Mouse (Mus musculus): ENCODE data around the gene Clec4g. TPM values are rescaled to one million over a fixed set of nuclear protein-coding genes. Genes with fewer than 3 reads are reported as not detected.
"Not testable (repeated sequence)": the region's sequence is repeated elsewhere in the genome, so short reads cannot be mapped to it uniquely, and the experiment has no call there.

Clec4g gene
- polyA plus RNA-seq (2012; ENCODE audit: insufficient read depth, low replicate concordance) = 1.2 and 11.6 TPM in 2 replicates

DNA sequence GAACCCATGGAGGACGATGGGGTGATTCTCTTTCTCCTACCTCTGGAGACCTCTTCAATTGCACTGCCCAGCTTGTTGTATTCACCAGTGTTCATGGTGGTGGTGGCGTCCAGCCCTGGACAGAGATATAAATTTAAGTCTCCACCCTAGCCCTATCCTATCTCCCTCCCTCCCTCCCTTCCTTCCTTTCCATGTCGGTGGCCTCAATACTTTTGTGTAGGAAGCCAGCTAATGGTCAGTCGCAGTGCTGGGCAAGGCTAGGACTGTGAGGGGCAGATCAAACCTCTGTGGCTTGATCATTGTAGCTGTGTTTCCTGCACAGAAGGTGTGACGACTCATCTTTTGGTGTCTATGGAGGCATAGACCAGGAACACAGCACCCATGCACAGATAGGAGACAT is at the start of gene Clec4g:
Gene Clec4g (minus strand): TSS at position 101 of the 400 bp plus-strand sequence.
- TF ChIP-seq FLI1 (IDR thresholded peaks at IDR 0.05; ENCODE audit: low read length) (no peak), GATA1 (IDR thresholded peaks at IDR 0.05; ENCODE audit: borderline replicate concordance, low read length) (no peak)
- Histone ChIP-seq H3K27me3 (replicated peaks) (peaks cover 5% of the 10 kb centered on the region), H3K9me3 (no peaks in the 10 kb centered on the region), H3K4me1 (peaks cover 47% of the 10 kb centered on the region), H3K36me3 (replicated peaks; ENCODE audit: low read length) (no peaks in the 10 kb centered on the region), H3K4me3 (replicated peaks) (peak within 1 kb of the TSS; percentile 72)

DNA sequence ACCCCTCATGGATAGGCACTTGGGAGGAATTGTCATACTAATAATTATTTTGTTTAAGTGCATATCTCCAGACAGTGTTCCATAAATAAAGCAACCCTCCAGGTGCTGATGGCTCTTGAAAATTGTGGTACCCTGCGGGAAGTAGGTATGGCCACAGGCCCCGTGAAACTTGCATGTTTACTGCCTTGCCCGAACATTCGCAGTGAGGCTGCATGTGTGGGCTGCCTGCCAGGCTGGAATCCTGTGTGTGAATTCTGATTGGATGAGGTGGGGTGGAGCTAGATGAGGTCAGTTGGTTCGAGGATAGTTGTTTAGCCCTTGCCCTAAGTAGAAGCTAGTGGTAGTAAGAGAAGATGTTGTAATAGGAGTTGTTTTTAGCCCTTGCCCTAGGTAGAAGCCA is 48.2 kb upstream of the Clec4g start:
- peaks cover 13% of the 10 kb centered on the region for H3K9me3 ChIP-seq
- not testable (repeated sequence) for H3K36me3 ChIP-seq (replicated peaks; ENCODE audit: low read length); H3K4me3 ChIP-seq (replicated peaks); H3K27me3 ChIP-seq (replicated peaks); H3K4me1 ChIP-seq

DNA sequence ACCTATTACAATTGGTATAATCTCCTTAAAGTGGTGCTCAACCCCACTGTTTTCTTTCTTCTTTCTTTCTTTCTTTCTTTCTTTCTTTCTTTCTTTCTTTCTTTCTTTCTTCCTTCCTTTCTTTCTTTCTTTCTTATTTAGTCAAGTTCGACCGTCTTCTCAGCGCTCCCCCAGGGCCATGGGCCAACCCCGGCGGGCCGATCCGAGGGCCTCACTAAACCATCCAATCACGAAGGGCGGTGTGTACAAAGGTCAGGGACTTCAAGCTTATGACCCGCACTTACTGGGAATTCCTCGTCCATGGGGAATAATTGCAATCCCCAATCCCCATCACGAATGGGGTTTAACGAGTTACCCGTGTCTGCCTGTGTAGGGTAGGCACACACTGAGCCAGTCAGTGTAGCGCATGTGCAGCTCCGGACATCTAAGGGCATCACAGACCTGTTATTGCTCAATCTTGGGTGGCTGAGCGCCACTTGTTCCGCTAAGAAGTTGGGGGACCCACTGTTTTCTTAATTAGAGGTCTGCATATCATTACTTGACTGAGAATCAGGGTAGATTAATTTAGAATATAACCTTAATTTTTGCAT is 33.9 kb upstream of the Clec4g start:
- Histone ChIP-seq H3K4me1 (no peaks in the 10 kb centered on the region), H3K36me3 (replicated peaks; ENCODE audit: low read length) (no peaks in the 10 kb centered on the region), H3K27me3 (replicated peaks) (no peaks in the 10 kb centered on the region), H3K4me3 (replicated peaks) (no peak overlapping the region), H3K9me3 (peaks cover 14% of the 10 kb centered on the region)
- TF ChIP-seq FLI1 (IDR thresholded peaks at IDR 0.05; ENCODE audit: low read length) = no peak
- TF ChIP-seq GATA1 (IDR thresholded peaks at IDR 0.05; ENCODE audit: borderline replicate concordance, low read length) = no peak

DNA sequence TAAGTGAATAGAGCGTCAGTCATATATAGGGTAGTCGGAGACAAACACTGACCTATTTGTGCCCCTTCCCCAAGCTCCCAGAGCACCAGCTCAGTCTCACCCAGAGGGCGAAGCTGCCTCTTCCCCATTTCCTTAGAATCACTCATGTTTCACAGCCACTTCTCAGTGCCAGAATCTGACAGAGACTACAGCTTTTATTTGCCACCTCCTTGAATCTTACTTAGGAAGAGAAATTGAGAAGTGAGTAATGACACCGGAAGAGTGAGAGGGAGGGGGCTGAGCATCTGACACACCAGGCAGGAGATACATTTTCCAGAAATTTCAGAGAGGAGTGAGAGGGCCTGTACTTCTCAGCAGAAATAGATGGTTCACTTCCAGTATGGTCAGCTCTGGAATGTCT is 28.3 kb upstream of the Clec4g start, which contains the start of gene Cd209a:
Gene Cd209a (minus strand): TSS at position 224 of the 400 bp plus-strand sequence.
- H3K4me3 ChIP-seq (replicated peaks) = no peak within 1 kb of the TSS
- TF ChIP-seq GATA1 (IDR thresholded peaks at IDR 0.05; ENCODE audit: borderline replicate concordance, low read length) (no peak), FLI1 (IDR thresholded peaks at IDR 0.05; ENCODE audit: low read length) (no peak)
- H3K9me3 ChIP-seq = peaks cover 7% of the 10 kb centered on the region
- H3K27me3 ChIP-seq (replicated peaks) = no peaks in the 10 kb centered on the region
- H3K4me1 ChIP-seq = no peaks in the 10 kb centered on the region
- no peaks in the 10 kb centered on the region for H3K36me3 ChIP-seq (replicated peaks; ENCODE audit: low read length)

DNA sequence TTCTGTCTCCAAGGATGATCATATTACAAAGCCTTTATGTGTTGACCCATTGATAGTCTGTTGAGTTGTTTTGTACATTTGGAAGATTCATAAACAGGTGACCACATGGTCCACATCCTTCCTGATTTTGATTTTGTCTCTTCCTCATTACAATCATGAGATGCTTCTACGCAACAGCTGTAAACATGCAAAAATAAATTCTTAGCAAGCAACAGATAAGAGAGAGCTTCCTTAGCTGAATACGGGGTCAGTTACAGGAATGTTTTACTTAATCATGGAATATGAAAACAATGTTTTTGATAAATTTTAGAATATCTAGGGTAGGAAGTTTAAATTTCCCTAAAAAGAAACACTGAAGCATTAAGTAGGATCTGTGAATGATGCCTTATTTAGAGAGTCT is 16.5 kb upstream of the Clec4g start:
- Histone ChIP-seq H3K36me3 (replicated peaks; ENCODE audit: low read length) (no peaks in the 10 kb centered on the region), H3K9me3 (no peaks in the 10 kb centered on the region), H3K4me3 (replicated peaks) (no peak overlapping the region), H3K27me3 (replicated peaks) (no peaks in the 10 kb centered on the region), H3K4me1 (peaks cover 9% of the 10 kb centered on the region; the same call in 1 of the 2 replicates)
- TF ChIP-seq FLI1 (IDR thresholded peaks at IDR 0.05; ENCODE audit: low read length) (no peak), GATA1 (IDR thresholded peaks at IDR 0.05; ENCODE audit: borderline replicate concordance, low read length) (no peak)

DNA sequence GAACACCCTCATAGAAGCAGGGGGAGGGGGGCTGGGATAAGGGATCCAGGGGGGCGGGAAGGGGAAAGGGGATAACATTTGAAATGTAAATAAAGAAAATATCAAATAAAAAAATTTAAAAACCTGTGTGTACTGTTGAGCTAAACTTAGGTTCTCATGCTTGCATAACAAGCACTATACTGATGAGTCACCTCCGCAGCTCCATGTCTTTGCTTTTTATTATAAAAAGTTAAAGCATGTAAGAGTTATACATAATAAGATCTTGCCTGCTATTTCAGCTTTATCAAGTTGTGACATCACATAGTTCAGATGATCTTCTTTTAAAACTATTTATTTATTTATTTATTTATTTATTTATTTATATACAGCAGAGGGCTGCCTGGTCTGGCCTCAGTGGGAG is 15.1 kb upstream of the Clec4g start:
- H3K4me1 ChIP-seq = peaks cover 9% of the 10 kb centered on the region; the same call in 1 of the 2 replicates
- no peaks in the 10 kb centered on the region for H3K9me3 ChIP-seq
- no peak overlapping the region for H3K4me3 ChIP-seq (replicated peaks)
- no peaks in the 10 kb centered on the region for H3K27me3 ChIP-seq (replicated peaks)
- TF ChIP-seq GATA1 (IDR thresholded peaks at IDR 0.05; ENCODE audit: borderline replicate concordance, low read length) = no peak
- TF ChIP-seq FLI1 (IDR thresholded peaks at IDR 0.05; ENCODE audit: low read length) = no peak
- no peaks in the 10 kb centered on the region for H3K36me3 ChIP-seq (replicated peaks; ENCODE audit: low read length)

DNA sequence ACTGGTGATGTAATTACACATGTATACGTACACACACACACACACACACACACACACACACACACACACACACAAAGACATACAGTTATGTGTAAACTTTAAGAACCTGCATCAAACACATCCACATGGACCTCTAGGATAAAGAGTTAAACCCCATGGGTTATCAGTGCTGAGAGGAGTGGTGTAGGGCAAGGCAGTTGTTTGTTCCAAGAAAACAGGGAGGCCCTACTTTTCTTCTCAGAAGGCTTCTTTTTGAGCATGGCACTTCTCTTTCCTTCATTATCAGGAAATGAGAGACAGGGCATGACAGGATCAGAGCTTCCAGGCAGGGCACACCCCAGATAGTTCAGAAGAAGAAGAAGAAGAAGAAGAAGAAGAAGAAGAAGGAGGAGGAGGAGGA is 13.6 kb upstream of the Clec4g start:
- Histone ChIP-seq H3K4me1 (peaks cover 12% of the 10 kb centered on the region), H3K27me3 (replicated peaks) (no peaks in the 10 kb centered on the region), H3K4me3 (replicated peaks) (no peak overlapping the region), H3K9me3 (no peaks in the 10 kb centered on the region), H3K36me3 (replicated peaks; ENCODE audit: low read length) (no peaks in the 10 kb centered on the region)
- TF ChIP-seq FLI1 (IDR thresholded peaks at IDR 0.05; ENCODE audit: low read length) = no peak
- no peak for TF ChIP-seq GATA1 (IDR thresholded peaks at IDR 0.05; ENCODE audit: borderline replicate concordance, low read length)

DNA sequence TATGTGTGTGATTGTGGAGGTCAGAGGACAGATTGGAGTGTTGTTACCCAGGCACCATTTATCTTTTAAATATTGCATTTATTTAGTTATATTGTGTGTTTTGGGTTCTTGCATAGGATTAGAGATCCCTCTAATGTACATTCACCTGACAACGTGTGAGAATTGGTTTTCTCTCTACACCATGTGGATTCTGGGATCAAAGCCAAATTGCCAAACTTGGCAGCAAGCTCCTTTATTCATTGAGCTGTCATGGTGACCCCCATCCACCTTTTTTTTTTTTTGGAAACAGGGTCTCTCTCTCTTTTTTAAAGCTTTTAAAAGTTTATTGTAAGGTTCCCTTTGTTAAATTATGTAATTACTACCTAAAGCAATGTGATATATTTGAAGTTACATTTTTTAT is 590 bp upstream of the Clec4g start:
- Histone ChIP-seq H3K36me3 (replicated peaks; ENCODE audit: low read length) (no peaks in the 10 kb centered on the region), H3K4me1 (peaks cover 47% of the 10 kb centered on the region), H3K27me3 (replicated peaks) (peaks cover 5% of the 10 kb centered on the region), H3K4me3 (replicated peaks) (no peak overlapping the region), H3K9me3 (no peaks in the 10 kb centered on the region)
- TF ChIP-seq GATA1 (IDR thresholded peaks at IDR 0.05; ENCODE audit: borderline replicate concordance, low read length) (no peak), FLI1 (IDR thresholded peaks at IDR 0.05; ENCODE audit: low read length) (no peak)

DNA sequence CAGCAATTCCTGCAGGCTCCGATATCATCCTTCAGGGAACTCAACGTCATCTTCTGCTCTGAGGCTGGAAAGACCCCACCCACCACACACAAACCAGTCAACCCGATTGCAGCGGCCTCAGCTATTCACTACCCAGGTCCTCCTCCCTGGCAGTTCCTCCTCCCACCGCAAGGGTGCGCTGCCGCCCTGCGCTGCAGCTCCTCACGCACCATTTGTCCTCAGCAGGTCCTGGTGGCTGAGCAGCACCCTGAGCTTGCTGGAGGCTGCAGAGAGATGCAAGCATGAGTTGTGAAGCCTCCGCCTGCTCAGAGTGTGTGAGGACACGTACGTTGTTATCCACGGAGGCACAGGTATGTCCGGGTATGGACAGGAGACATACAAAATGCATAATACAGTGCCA is 1.9 kb downstream of the Clec4g start:
- Histone ChIP-seq H3K27me3 (replicated peaks) (peaks cover 5% of the 10 kb centered on the region), H3K4me1 (peaks cover 44% of the 10 kb centered on the region), H3K4me3 (replicated peaks) (peak overlapping the region; percentile 7), H3K9me3 (no peaks in the 10 kb centered on the region), H3K36me3 (replicated peaks; ENCODE audit: low read length) (no peaks in the 10 kb centered on the region)
- TF ChIP-seq FLI1 (IDR thresholded peaks at IDR 0.05; ENCODE audit: low read length) = no peak

DNA sequence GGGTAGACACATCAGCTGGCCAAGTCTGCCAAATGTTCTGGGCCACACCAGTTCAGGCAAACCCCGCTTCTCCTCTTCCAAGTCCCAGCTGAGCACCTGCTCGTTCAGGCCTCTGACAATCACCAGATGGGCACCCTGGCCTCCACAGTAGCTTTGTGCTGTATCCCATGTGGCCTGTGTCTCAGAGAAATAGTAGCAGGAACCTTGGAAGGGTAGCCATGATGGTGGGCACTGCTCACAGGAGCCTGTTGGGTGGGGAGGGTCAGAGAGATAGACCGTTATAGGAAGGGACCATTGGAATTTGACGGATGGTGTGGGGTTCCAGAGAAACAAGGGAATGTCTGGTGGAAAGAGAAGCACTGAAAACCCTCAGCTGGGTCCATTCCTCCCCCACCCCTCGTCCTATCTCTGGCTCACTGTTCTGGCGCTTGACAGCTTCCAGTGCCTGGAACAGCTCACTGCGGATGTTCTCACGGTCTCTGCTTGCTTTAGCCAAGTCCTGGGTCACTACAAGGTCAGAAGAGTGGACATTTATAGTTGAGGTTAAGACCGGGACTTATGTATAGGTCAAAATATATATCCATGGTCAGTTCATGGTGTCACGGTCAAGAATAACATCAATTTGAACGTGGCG is 3.0 kb downstream of the Clec4g start:
- TF ChIP-seq GATA1 (IDR thresholded peaks at IDR 0.05; ENCODE audit: borderline replicate concordance, low read length) (no peak), FLI1 (IDR thresholded peaks at IDR 0.05; ENCODE audit: low read length) (no peak)
- peaks cover 44% of the 10 kb centered on the region for H3K4me1 ChIP-seq
- peaks cover 5% of the 10 kb centered on the region for H3K27me3 ChIP-seq (replicated peaks)
- H3K4me3 ChIP-seq (replicated peaks) = no peak overlapping the region
- H3K36me3 ChIP-seq (replicated peaks; ENCODE audit: low read length) = no peaks in the 10 kb centered on the region
- H3K9me3 ChIP-seq = no peaks in the 10 kb centered on the region

All from megakaryocyte, embryonic 14.5 days (primary cell).